ENCODE assay signal across 8 mouse cellular contexts in genomic region chr5:139325395-139325966, GRCm38 (mm10). TPM values are rescaled to one million over a fixed set of nuclear protein-coding genes. Genes with fewer than 3 reads are reported as not detected.
DNase-seq lines count a peak whose midpoint lies in the region; ATAC-seq and TF ChIP-seq lines count a peak whose summit lies in the region.

Gene Adap1 (minus strand): TSS chr5:139325622.

- H3K36me3 ChIP-seq in G1E (replicated peaks) (no peaks in the 10 kb centered on the region), macrophage (ENCODE audit: inconsistent target) (no peaks in the 10 kb centered on the region)
- no peaks in the 10 kb centered on the region for H3K36me3 ChIP-seq in forebrain, embryonic 16.5 days (ENCODE audit: control insufficient read depth, insufficient read depth)
- no peaks in the 10 kb centered on the region for H3K36me3 ChIP-seq in hindbrain, embryonic 13.5 days

- H3K4me3 ChIP-seq in G1E (ENCODE audit: low read depth, low read length) (peak within 1 kb of the TSS; percentile 64), macrophage (ENCODE audit: inconsistent target) (peak within 1 kb of the TSS; percentile 54)
- peak within 1 kb of the TSS; percentile 66 for H3K4me3 ChIP-seq in forebrain, embryonic 16.5 days (replicated peaks; ENCODE audit: low read length)
- peak within 1 kb of the TSS; percentile 75 for H3K4me3 ChIP-seq in hindbrain, embryonic 13.5 days

- DNase-seq in G1E (ENCODE audit: low spot score): no peak
- DNase-seq in brain, embryonic 14.5 days (ENCODE audit: low read depth): peak; percentile 49
- peak; percentile 61 to 78 for DNase-seq in left cerebral cortex, adult 18-20 months (ENCODE audit: low spot score in 2 of 2)
- peak; percentile 77 for DNase-seq in right cerebral cortex, postnatal 25 days
- DNase-seq in ovary, adult 18-20 months (ENCODE audit: low spot score): no peak

- H3K9me3 ChIP-seq in G1E (replicated peaks): no peaks in the 10 kb centered on the region; the same call in 1 of the 2 replicates
- H3K9me3 ChIP-seq in forebrain, embryonic 16.5 days (ENCODE audit: control insufficient read depth, low read length): no peaks in the 10 kb centered on the region
- H3K9me3 ChIP-seq in hindbrain, embryonic 13.5 days: no peaks in the 10 kb centered on the region

- 2% methylated on average over 54 of the region's 61 CpGs for WGBS in forebrain, embryonic 16.5 days
- 2% methylated on average over 53 of the region's 61 CpGs for WGBS in hindbrain, embryonic 13.5 days
- under 1% methylated on average over 53 of the region's 61 CpGs for WGBS in macrophage (ENCODE audit: missing documents)

- no peak within 1 kb of the TSS for H3K27ac ChIP-seq in forebrain, embryonic 16.5 days (ENCODE audit: low read length)
- peak within 1 kb of the TSS; percentile 77 for H3K27ac ChIP-seq in hindbrain, embryonic 13.5 days
- H3K27ac ChIP-seq in macrophage: peak within 1 kb of the TSS; percentile 74

- peaks cover 85% of the 10 kb centered on the region for H3K27me3 ChIP-seq in G1E (ENCODE audit: insufficient read depth, low read length)
- H3K27me3 ChIP-seq in forebrain, embryonic 16.5 days (replicated peaks; ENCODE audit: control insufficient read depth, insufficient read depth, low read length): peaks cover 24% of the 10 kb centered on the region
- H3K27me3 ChIP-seq in hindbrain, embryonic 13.5 days: peaks cover 67% of the 10 kb centered on the region

- TF ChIP-seq POLR2A in brain, embryonic 14.5 days (IDR thresholded peaks at IDR 0.05; ENCODE audit: borderline replicate concordance, extremely low read depth, insufficient read depth, insufficient read length, poor library complexity, severe bottlenecking): 0 out of 2 replicates have a peak, but pooled peaks have one; percentile 0

- H3K79me2 ChIP-seq in macrophage (ENCODE audit: inconsistent target): peaks cover 43% of the 10 kb centered on the region

- peak within 1 kb of the TSS; percentile 73 for H3K4me2 ChIP-seq in forebrain, embryonic 16.5 days (ENCODE audit: low read length)
- peak within 1 kb of the TSS; percentile 81 for H3K4me2 ChIP-seq in hindbrain, embryonic 13.5 days

- H3K9ac ChIP-seq in forebrain, embryonic 16.5 days (replicated peaks; ENCODE audit: low read depth, low read length): peak within 1 kb of the TSS; percentile 75
- peak within 1 kb of the TSS; percentile 91 for H3K9ac ChIP-seq in hindbrain, embryonic 13.5 days

- H3K4me1 ChIP-seq in G1E (ENCODE audit: insufficient read depth, low read depth, low read length): peaks cover 16% of the 10 kb centered on the region
- H3K4me1 ChIP-seq in forebrain, embryonic 16.5 days (replicated peaks; ENCODE audit: control insufficient read depth, insufficient read depth, low read length): peaks cover 14% of the 10 kb centered on the region
- peaks cover 33% of the 10 kb centered on the region for H3K4me1 ChIP-seq in hindbrain, embryonic 13.5 days (replicated peaks)

- no peak for TF ChIP-seq CTCF in G1E (IDR thresholded peaks at IDR 0.05; ENCODE audit: low read depth, low read length)
- peak; percentile 45; the same call in 1 of the 2 replicates for TF ChIP-seq CTCF in brain, embryonic 14.5 days (IDR thresholded peaks at IDR 0.05; ENCODE audit: borderline replicate concordance, extremely low read depth, insufficient read depth, insufficient read length)

- ATAC-seq in G1E (ENCODE audit: extremely low read depth, insufficient number of reproducible peaks, low FRiP score, poor library complexity, severe bottlenecking): no peak; the same call in 1 of the 2 replicates
- ATAC-seq in forebrain, embryonic 16.5 days: peak; percentile 87
- peak; percentile 77 for ATAC-seq in hindbrain, embryonic 13.5 days (ENCODE audit: low FRiP score)

RNA-seq across cellular contexts. Expression of gene Adap1, which starts in this region (rescaled TPM):
- 1.2 and 2.3 TPM in 2 replicates for total RNA-seq in G1E (2014; fragmentation: Nextera tagmentation)
- 1.3 and 1.4 TPM in 2 replicates for total RNA-seq in G1E (2017)
- polyA plus RNA-seq in G1E (2012): 1.7 and 1.8 TPM in 2 replicates
- polyA plus RNA-seq in brain, embryonic 14.5 days (2012; rRNA removed): 40.8 and 66.4 TPM in 2 replicates
- polyA plus RNA-seq in forebrain, embryonic 16.5 days (2015; fragmentation: Nextera tagmentation; extraction: Ambion mirVana): 21.5 and 35.5 TPM in 2 replicates
- polyA plus RNA-seq in hindbrain, embryonic 13.5 days (2015; fragmentation: Nextera tagmentation; extraction: Ambion mirVana): 24.9 and 26.5 TPM in 2 replicates
- total RNA-seq in left cerebral cortex, adult 18-20 months (2021): 100 to 1,000 TPM; 229 to 237 TPM
- total RNA-seq in macrophage (2018; cell fraction: chromatin; rRNA removed): 100 to 1,000 TPM in 8 of 26 experiments, 10 to 100 TPM in 18; 22.4 to 143 (median 79.4) TPM
- total RNA-seq in macrophage (2018; cell fraction: cytosol; rRNA removed): 10 to 100 TPM; 39.1 to 96.5 (median 65.9) TPM
- total RNA-seq in macrophage (2018; cell fraction: nucleus; rRNA removed): 100 to 1,000 TPM in 6 of 26 experiments, 10 to 100 TPM in 20; 25.8 to 128 (median 81.1) TPM
- 40.4 to 55.9 TPM (median 47.4 TPM) in 3 replicates for polyA plus RNA-seq in macrophage (2018)

Comparison
In these comparisons a context has a peak if more than half of its experiments do, and no peak if none do; other contexts are left out.
1. RNA of gene Adap1 (total RNA-seq): 229 to 237 TPM in left cerebral cortex, adult 18-20 months; 1.2 to 2.3 TPM in G1E; every median in the first group is over 10 times any median in the second.
2. DNase-seq: peak in brain, embryonic 14.5 days (single experiment), left cerebral cortex, adult 18-20 months (2 of 2) and right cerebral cortex, postnatal 25 days (single experiment); none in G1E (single experiment) and ovary, adult 18-20 months (single experiment).
3. Peak in every context shown above with its lines, with median percentiles within 50 percentile points of each other: H3K4me3 ChIP-seq.